Mouse (Mus musculus) liver, embryonic 11.5 days (tissue): Measurements from ENCODE around the gene Sigmar1. TPM values are rescaled to one million over a fixed set of nuclear protein-coding genes. Genes with fewer than 3 reads are reported as not detected.
"Not testable (repeated sequence)": the region's sequence is repeated elsewhere in the genome, so short reads cannot be mapped to it uniquely, and the experiment has no call there.

Experiments used
- ATAC-seq: fragments of 200-750 bp; cut with Nextera tagmentation; replicated peaks from 2 replicates; pipeline ENCODE4 v1.8.0; 2017; ENCODE audit warnings: moderate number of reproducible peaks, mild to moderate bottlenecking, moderate TSS enrichment, moderate library complexity; ENCODE audit not compliant: low FRiP score
- DNase-seq: peaks from one replicate; pipeline ENCODE4 v3.0.0-alpha.2; 2017; ENCODE audit warnings: low spot score
- H3K27ac ChIP-seq: fragments of 300-500 bp; sonication (generic); 2 replicates; pipeline ENCODE4 v1.5.1; 2014; ENCODE audit warnings: mild to moderate bottlenecking, low read depth, low read length, control low read depth
- H3K27me3 ChIP-seq: fragments of 300-500 bp; sonication (generic); replicated peaks from 2 replicates; pipeline ENCODE4 v1.6.1; 2014; ENCODE audit warnings: low read length, mixed read lengths; ENCODE audit not compliant: control insufficient read depth, insufficient read depth
- H3K36me3 ChIP-seq: fragments of 300-500 bp; sonication (generic); 2 replicates; pipeline ENCODE4 v1.6.1; 2014; ENCODE audit warnings: mild to moderate bottlenecking, low read length, moderate library complexity, mixed read lengths; ENCODE audit not compliant: control insufficient read depth, insufficient read depth
- H3K4me1 ChIP-seq: fragments of 300-500 bp; sonication (generic); replicated peaks from 2 replicates; pipeline ENCODE4 v1.6.1; 2014; ENCODE audit warnings: low read length, mixed read lengths; ENCODE audit not compliant: control insufficient read depth, insufficient read depth
- H3K4me2 ChIP-seq: fragments of 300-500 bp; sonication (generic); 2 replicates; pipeline ENCODE4 v1.6.1; 2014; ENCODE audit warnings: mild to moderate bottlenecking, control low read depth, moderate library complexity
- H3K4me3 ChIP-seq: fragments of 300-500 bp; sonication (generic); 2 replicates; pipeline ENCODE4 v1.5.1; 2014; ENCODE audit warnings: low read depth, low read length, control low read depth
- H3K9ac ChIP-seq: fragments of 300-500 bp; sonication (generic); 2 replicates; pipeline ENCODE4 v1.6.1; 2014; ENCODE audit warnings: low read depth, low read length, control low read depth
- H3K9me3 ChIP-seq: fragments of 300-500 bp; sonication (generic); 2 replicates; pipeline ENCODE4 v1.6.1; 2016; ENCODE audit warnings: low read length, inconsistent platforms, mixed read lengths; ENCODE audit not compliant: control insufficient read depth
- WGBS: fragments of 180-500 bp; shearing (Covaris S2); extraction: QIAGEN DNeasy Blood & Tissue Kit; methylation state at CpG from one replicate; pipeline ENCODE4 v1.1.7; 2014; 5-methylcytosine and 5-hydroxymethylcytosine counted together
- polyA plus RNA-seq: library from polyadenylated mRNA; unstranded; fragments of >200 nt; fragmentation: Nextera tagmentation; extraction: Ambion mirVana; gene quantifications from 2 replicates; pipeline ENCODE4 v1.2.1, GENCODE M21; 2014

Gene Sigmar1
- polyA plus RNA-seq, 1 experiment from 2014 or later = 90.5 TPM

DNA sequence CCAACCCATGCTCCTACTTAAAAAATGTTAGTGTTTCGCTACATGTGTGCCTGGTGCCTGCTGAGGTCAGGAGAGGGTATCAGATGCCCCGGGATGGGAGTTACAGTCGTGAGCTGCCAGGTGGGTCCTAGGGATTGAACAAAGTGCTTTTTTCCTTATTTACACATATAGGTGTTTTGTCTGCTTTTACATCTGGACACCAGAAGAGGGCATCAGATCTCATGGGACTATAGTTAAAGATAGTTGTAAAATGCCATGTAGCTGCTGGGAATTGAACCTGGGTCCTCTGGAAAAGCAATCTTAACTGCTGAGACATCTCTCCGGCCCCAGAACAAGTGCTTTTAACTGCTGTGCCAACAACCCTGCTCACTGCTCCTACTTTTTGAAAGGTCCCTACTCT is 45.7 kb downstream of the Sigmar1 start:
- Histone ChIP-seq H3K4me3 (no peak overlapping the region), H3K27ac (no peak overlapping the region), H3K4me2 (no peak overlapping the region), H3K27me3 (peaks cover 15% of the 10 kb centered on the region), H3K36me3 (no peaks in the 10 kb centered on the region), H3K9me3 (no peaks in the 10 kb centered on the region), H3K9ac (no peak overlapping the region), H3K4me1 (peaks cover 10% of the 10 kb centered on the region)
- DNase-seq (no peak), ATAC-seq (no peak)
- 69% methylated on average over 4 of the region's 4 CpGs for WGBS

DNA sequence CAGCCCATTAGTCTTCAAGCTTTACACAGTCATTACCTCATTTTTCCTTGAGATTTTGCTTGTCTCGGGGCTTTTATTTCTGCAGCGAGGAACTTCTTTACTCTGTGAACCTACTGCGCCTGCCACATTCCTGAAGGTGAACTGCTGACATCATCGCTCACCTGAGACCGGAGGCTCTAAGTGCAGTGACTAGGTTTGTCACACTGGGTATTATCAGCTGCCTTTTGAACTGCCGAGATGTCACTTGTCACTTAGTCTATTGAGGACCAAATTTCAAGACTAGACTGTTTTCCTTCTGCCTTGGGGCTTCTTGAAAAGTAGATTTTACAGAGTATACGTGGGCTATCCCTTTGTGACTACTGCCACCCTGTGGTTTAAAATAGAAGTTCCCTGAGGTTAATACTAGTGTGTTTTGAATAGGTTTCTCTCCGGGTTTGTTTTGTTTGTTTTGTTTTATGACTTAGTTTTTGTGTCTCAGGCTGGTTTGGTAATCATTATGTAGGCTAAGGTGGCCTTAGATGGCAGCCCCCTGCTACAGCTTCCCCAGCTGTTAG is 47.7 kb downstream of the Sigmar1 start:
- 40% methylated on average over 8 of the region's 8 CpGs for WGBS
- Histone ChIP-seq H3K4me1 (peaks cover 10% of the 10 kb centered on the region), H3K9me3 (no peaks in the 10 kb centered on the region), H3K27ac (no peak overlapping the region), H3K4me3 (no peak overlapping the region), H3K36me3 (no peaks in the 10 kb centered on the region), H3K27me3 (peaks cover 18% of the 10 kb centered on the region), H3K4me2 (no peak overlapping the region), H3K9ac (no peak overlapping the region)
- ATAC-seq (no peak), DNase-seq (no peak)

DNA sequence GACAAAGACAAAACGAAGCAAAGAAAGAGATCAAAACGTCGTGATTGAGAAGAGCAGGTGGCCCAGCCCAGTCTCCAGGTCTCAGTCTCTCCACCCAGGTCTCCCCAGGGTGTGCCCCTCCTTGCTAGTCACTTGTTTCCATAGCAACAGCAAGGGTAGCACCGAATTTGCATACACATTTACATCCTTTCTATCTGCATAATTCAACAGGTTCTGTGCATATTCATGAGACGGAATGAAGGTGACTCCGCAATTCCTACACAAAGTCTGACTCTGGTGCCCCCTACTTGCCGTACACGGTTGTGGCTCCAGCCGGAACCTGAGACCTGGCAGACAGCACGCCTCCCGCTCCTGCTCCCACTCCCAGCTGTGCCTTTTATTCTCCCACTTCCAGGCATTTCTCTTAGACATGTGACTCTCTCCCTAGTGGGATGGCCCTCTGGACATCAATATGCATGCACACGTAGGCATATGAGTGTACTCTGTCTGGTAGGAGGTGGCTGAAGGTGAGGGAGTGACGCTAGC is 48.9 kb downstream of the Sigmar1 start:
- Histone ChIP-seq H3K27me3 (peaks cover 18% of the 10 kb centered on the region), H3K9ac (no peak overlapping the region), H3K36me3 (no peaks in the 10 kb centered on the region), H3K27ac (no peak overlapping the region), H3K4me2 (peak overlapping the region; percentile 1; the same call in 1 of the 2 replicates), H3K9me3 (no peaks in the 10 kb centered on the region), H3K4me1 (peaks cover 5% of the 10 kb centered on the region), H3K4me3 (no peak overlapping the region)
- DNase-seq (peak; percentile 56), ATAC-seq (peak; percentile 70)
- 6% methylated on average over 13 of the region's 13 CpGs for WGBS

DNA sequence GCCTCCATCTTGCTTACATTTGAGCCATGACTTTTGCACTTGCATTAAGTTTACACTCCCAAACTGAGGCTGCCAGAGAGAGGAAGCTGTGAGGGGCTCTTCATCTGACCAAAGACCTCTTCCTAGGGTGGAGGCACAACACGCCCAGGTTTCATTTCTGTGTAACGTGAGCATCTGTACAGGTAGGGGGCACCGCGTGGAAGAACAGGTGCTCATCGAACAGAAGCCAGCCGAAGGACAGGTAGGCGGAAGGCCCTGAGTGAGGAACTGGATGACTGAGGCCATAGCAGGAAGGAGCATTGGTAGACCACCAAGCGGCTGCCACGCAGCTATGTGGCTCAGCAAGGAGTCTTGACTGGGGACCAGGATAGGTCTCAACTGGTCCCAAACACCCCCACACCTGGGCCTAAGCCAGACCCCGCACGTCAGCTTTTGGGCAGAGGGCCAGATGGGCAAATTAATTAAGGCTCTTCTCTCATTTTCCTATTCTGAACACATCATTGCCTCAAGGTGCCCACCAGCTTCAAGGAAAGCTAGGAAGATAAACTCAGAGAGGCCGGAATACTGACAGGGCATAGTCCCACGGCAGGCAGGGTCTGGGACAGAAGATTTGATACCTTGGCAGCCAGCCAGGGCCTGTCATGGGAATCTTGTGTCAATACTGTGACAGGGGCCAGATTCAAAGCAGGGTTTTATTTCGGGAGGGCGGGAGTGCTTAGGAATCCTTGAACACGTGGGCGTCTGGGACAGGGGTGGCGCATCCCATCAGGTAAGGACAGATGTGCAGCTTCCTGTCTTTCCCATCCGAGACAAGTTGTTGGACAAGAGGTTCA is 49.8 kb downstream of the Sigmar1 start:
- ATAC-seq = no peak
- Histone ChIP-seq H3K36me3 (no peaks in the 10 kb centered on the region), H3K4me3 (no peak overlapping the region), H3K9me3 (no peaks in the 10 kb centered on the region), H3K27ac (no peak overlapping the region), H3K27me3 (peaks cover 18% of the 10 kb centered on the region), H3K4me2 (no peak overlapping the region), H3K9ac (no peak overlapping the region), H3K4me1 (no peaks in the 10 kb centered on the region)
- 71% methylated on average over 19 of the region's 19 CpGs for WGBS
- DNase-seq = no peak

DNA sequence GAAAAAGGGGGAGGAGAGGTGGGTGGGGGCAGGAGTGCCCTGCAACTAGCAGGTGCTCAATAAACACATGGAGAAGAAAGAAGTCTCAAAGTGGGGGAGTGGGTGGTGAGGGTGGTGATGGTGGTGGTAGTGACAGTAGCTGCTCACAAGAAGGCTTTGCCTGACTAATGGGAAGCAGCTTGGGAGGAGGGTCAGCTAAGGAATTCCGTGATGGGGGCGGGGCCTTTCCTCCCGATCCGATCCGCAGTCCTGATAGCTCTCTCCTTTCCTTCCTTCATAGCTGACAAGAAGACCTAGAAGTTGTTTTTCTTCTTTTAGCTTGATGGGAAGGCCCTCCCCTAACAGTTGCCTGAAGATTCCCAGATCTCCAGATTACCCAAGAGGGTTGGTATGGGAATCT is 51.3 kb downstream of the Sigmar1 start:
- ATAC-seq (no peak), DNase-seq (no peak)
- Histone ChIP-seq H3K27me3 (peaks cover 18% of the 10 kb centered on the region), H3K36me3 (no peaks in the 10 kb centered on the region), H3K4me3 (no peak overlapping the region), H3K9ac (no peak overlapping the region), H3K4me2 (no peak overlapping the region), H3K9me3 (no peaks in the 10 kb centered on the region), H3K4me1 (no peaks in the 10 kb centered on the region), H3K27ac (no peak overlapping the region)
- 9% methylated on average over 5 of the region's 5 CpGs for WGBS

DNA sequence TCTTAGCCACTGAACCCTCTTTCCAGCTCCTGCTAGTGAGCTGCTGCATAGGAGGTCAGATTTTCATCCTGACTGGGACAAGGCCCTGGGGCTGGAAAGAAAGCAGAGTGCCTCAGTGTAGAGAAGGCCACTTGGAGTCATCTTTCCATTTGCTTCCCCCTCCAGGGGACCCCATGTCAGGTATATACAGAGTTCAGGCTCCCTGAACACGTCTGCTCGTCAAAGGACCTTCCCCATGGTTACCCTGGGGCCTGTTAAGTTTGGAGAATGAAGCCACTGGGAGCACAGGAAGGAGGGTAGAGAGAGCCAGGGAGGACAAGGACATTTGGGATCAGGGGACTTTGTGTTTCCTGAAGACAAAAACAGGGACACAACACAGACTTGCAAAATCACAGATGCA is 53.7 kb downstream of the Sigmar1 start:
- 79% methylated on average over 2 of the region's 2 CpGs for WGBS
- H3K27ac ChIP-seq, H3K4me3 ChIP-seq, H3K36me3 ChIP-seq, H3K4me1 ChIP-seq, DNase-seq, H3K9ac ChIP-seq, H3K9me3 ChIP-seq, H3K4me2 ChIP-seq, ATAC-seq: not testable (repeated sequence)
- peaks cover 24% of the 10 kb centered on the region for H3K27me3 ChIP-seq

DNA sequence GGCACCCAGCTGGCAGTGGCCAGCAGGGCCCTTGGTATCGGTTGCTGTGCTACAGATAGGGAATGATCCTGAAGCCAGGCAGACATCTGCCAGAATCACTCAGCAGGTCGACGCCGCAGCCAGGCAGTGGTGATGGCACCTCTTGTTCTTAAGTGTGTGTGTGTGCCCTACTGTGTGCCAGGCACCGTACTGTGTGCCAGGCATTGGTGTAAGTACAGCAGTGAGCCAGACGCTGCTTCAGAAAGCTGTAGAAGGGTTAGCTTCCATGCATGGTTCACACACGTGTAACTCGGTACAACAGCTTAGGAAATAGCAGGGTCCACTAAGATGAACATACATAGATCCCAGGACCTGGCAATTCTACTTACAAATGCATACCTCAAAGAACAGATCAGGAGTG is 55.7 kb downstream of the Sigmar1 start:
- H3K4me1 ChIP-seq, H3K36me3 ChIP-seq, H3K9me3 ChIP-seq, ATAC-seq, H3K27ac ChIP-seq, DNase-seq, H3K9ac ChIP-seq, H3K4me2 ChIP-seq, H3K27me3 ChIP-seq, H3K4me3 ChIP-seq: not testable (repeated sequence)
- 85% methylated on average over 2 of the region's 8 CpGs for WGBS

DNA sequence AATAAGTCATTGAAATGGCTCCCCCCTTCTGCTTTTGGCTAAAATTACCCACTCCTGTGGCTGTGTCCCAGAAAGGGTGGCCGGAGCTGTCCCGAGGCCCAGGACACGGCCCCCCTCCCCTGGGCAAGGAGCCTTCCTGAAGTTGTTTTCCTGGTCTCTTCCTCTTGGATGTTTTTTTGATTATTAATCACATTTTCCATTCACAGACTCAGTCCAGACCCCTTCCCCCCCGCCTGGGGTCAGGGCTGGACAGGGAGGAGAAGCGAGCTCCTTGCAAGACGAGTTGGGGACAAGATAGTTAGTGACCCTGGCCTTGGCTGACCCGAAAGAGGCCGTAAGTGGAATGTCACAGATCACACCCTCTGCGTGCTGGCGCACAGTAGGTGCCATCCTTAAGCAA is 56.2 kb downstream of the Sigmar1 start, which contains the start of gene Il11ra1:
Gene Il11ra1 (plus strand): TSS at position 207 of the 400 bp plus-strand sequence.
- not testable (repeated sequence) for H3K9me3 ChIP-seq, H3K4me1 ChIP-seq, H3K36me3 ChIP-seq, H3K27ac ChIP-seq, H3K4me3 ChIP-seq, H3K27me3 ChIP-seq, H3K4me2 ChIP-seq, H3K9ac ChIP-seq, DNase-seq, ATAC-seq
- WGBS = 72% methylated on average over 10 of the region's 10 CpGs
